9 mouse cellular contexts compared by ENCODE assay signal in genomic region chr2:38485409-38485808, GRCm38 (mm10). TPM values are rescaled to one million over a fixed set of nuclear protein-coding genes. Genes with fewer than 3 reads are reported as not detected.
DNase-seq lines count a peak whose midpoint lies in the region; ATAC-seq and TF ChIP-seq lines count a peak whose summit lies in the region.
"Had no signal": no experiment of that assay in that cellular context is flagged by ENCODE, and none has a peak within 500 bp of the region (broad histone marks: within the 10 kb centered on the region; RNA-seq: fewer than 3 reads in every experiment).

No protein-coding gene starts in this region.

- DNase-seq in heart, postnatal 14 days = no peak
- no peak for DNase-seq in lung, embryonic 14.5 days
- DNase-seq in lung, postnatal 10 days = no peak
- no peak for DNase-seq in gastrocnemius, adult 18-20 months (ENCODE audit: low spot score)

- intact Hi-C loops in heart, postnatal 14 days (cut with DNase I) = no loop called here

- no peak for TF ChIP-seq CTCF in lung, embryonic 14.5 days (IDR thresholded peaks at IDR 0.05; ENCODE audit: low read depth)

- H3K27me3 ChIP-seq in heart, embryonic 13.5 days (replicated peaks) = no peaks in the 10 kb centered on the region
- H3K27me3 ChIP-seq in lung, embryonic 14.5 days (ENCODE audit: insufficient read depth, low read length) = no peaks in the 10 kb centered on the region
- H3K27me3 ChIP-seq in intestine, embryonic 16.5 days (replicated peaks; ENCODE audit: control insufficient read depth, insufficient read depth, low read length) = no peaks in the 10 kb centered on the region
- no peaks in the 10 kb centered on the region for H3K27me3 ChIP-seq in stomach, embryonic 14.5 days (ENCODE audit: control insufficient read depth, insufficient read depth, low read length)

- peak overlapping the region; percentile 61 for H3K27ac ChIP-seq in heart, embryonic 13.5 days (replicated peaks)
- peak overlapping the region; percentile 83 for H3K27ac ChIP-seq in lung, embryonic 14.5 days (ENCODE audit: low read depth)
- peak overlapping the region; percentile 86 for H3K27ac ChIP-seq in intestine, embryonic 16.5 days (ENCODE audit: low read length)
- peak overlapping the region; percentile 80; the same call in 1 of the 2 replicates for H3K27ac ChIP-seq in stomach, embryonic 14.5 days (ENCODE audit: low read length)

- no peak overlapping the region for H3K4me2 ChIP-seq in heart, embryonic 13.5 days
- H3K4me2 ChIP-seq in lung, embryonic 14.5 days = no peak overlapping the region
- H3K4me2 ChIP-seq in intestine, embryonic 16.5 days (ENCODE audit: low read depth, low read length) = no peak overlapping the region; the same call in 1 of the 2 replicates
- no peak overlapping the region for H3K4me2 ChIP-seq in stomach, embryonic 14.5 days (replicated peaks; ENCODE audit: low read depth, low read length)

- 82% methylated on average over 3 of the region's 3 CpGs for WGBS in heart, embryonic 13.5 days
- WGBS in lung, embryonic 14.5 days = 79% methylated on average over 3 of the region's 3 CpGs
- 70% methylated on average over 3 of the region's 3 CpGs for WGBS in intestine, embryonic 16.5 days
- 72% methylated on average over 3 of the region's 3 CpGs for WGBS in stomach, embryonic 14.5 days

- H3K4me1 ChIP-seq in heart, embryonic 13.5 days = peaks cover 31% of the 10 kb centered on the region
- peaks cover 5% of the 10 kb centered on the region; the same call in 1 of the 2 replicates for H3K4me1 ChIP-seq in lung, embryonic 14.5 days (ENCODE audit: insufficient read depth)
- peaks cover 21% of the 10 kb centered on the region for H3K4me1 ChIP-seq in intestine, embryonic 16.5 days (ENCODE audit: control insufficient read depth, insufficient read depth, low read length)
- H3K4me1 ChIP-seq in stomach, embryonic 14.5 days (ENCODE audit: control insufficient read depth, insufficient read depth, low read length) = peaks cover 6% of the 10 kb centered on the region; the same call in 1 of the 2 replicates

- ATAC-seq in heart, embryonic 13.5 days (ENCODE audit: extremely low read depth, insufficient number of reproducible peaks, low FRiP score, low TSS enrichment) = no peak
- ATAC-seq in lung, embryonic 14.5 days (ENCODE audit: insufficient read depth) = no peak
- ATAC-seq in intestine, embryonic 16.5 days = peak; percentile 27
- ATAC-seq in stomach, embryonic 14.5 days (ENCODE audit: insufficient number of reproducible peaks, insufficient read depth, low FRiP score, low read depth) = no peak; the same call in 1 of the 2 replicates
- no peak for ATAC-seq in erythroblast, adult 5-6 weeks (replicated peaks; ENCODE audit: low FRiP score, poor library complexity, severe bottlenecking)

- no peaks in the 10 kb centered on the region for H3K36me3 ChIP-seq in heart, embryonic 13.5 days
- no peaks in the 10 kb centered on the region for H3K36me3 ChIP-seq in lung, embryonic 14.5 days (ENCODE audit: insufficient read depth)
- no peaks in the 10 kb centered on the region for H3K36me3 ChIP-seq in intestine, embryonic 16.5 days (ENCODE audit: control insufficient read depth, insufficient read depth, low read length)
- no peaks in the 10 kb centered on the region for H3K36me3 ChIP-seq in stomach, embryonic 14.5 days (ENCODE audit: control insufficient read depth, insufficient read depth, low read length)

- H3K4me3 ChIP-seq in heart, embryonic 13.5 days = no peak overlapping the region
- no peak overlapping the region for H3K4me3 ChIP-seq in lung, embryonic 14.5 days (ENCODE audit: low read depth, low read length)
- H3K4me3 ChIP-seq in intestine, embryonic 16.5 days (ENCODE audit: low read length) = no peak overlapping the region
- no peak overlapping the region for H3K4me3 ChIP-seq in stomach, embryonic 14.5 days (ENCODE audit: low read depth, low read length)
- H3K4me3 ChIP-seq: megakaryocyte, embryonic 14.5 days had no signal

- H3K9me3 ChIP-seq in heart, embryonic 13.5 days = peaks cover 4% of the 10 kb centered on the region; the same call in 1 of the 2 replicates
- H3K9me3 ChIP-seq in lung, embryonic 14.5 days (ENCODE audit: low read depth, low read length) = no peaks in the 10 kb centered on the region
- H3K9me3 ChIP-seq in intestine, embryonic 16.5 days (ENCODE audit: control insufficient read depth, low read length) = no peaks in the 10 kb centered on the region; the same call in 1 of the 2 replicates
- no peaks in the 10 kb centered on the region for H3K9me3 ChIP-seq in stomach, embryonic 14.5 days (ENCODE audit: control insufficient read depth, low read depth, low read length)

- no peak overlapping the region for H3K9ac ChIP-seq in heart, embryonic 13.5 days
- H3K9ac ChIP-seq in lung, embryonic 14.5 days = no peak overlapping the region
- H3K9ac ChIP-seq in intestine, embryonic 16.5 days (ENCODE audit: low read depth, low read length) = 0 out of 2 replicates have a peak overlapping the region, but pooled peaks have one; percentile 30
- H3K9ac ChIP-seq in stomach, embryonic 14.5 days (replicated peaks; ENCODE audit: low read depth, low read length) = no peak overlapping the region

RNA-seq across cellular contexts. Expression of gene Nek6, which starts 26.0 kb away (rescaled TPM):
- polyA plus RNA-seq in heart, embryonic 13.5 days (2015; fragmentation: Nextera tagmentation; extraction: Ambion mirVana) = 67.8 and 74.5 TPM in 2 replicates
- total RNA-seq in heart, postnatal 14 days (2021) = 1 to 10 TPM; 7.9 to 9.1 TPM
- 129 and 134 TPM in 2 replicates for polyA plus RNA-seq in lung, embryonic 14.5 days (2014; fragmentation: Nextera tagmentation; extraction: Ambion mirVana)
- polyA plus RNA-seq in intestine, embryonic 16.5 days (2015; fragmentation: Nextera tagmentation; extraction: Ambion mirVana) = 124 and 128 TPM in 2 replicates
- polyA plus RNA-seq in stomach, embryonic 14.5 days (2014; fragmentation: Nextera tagmentation; extraction: Ambion mirVana) = 132 and 136 TPM in 2 replicates
- total RNA-seq in erythroblast, adult 5-6 weeks (2015; ENCODE audit: low replicate concordance) = 0.38 and 1.9 TPM in 2 replicates
- total RNA-seq in erythroblast, adult 5-6 weeks (2017; ENCODE audit: low replicate concordance) = 0.14 and 1.9 TPM in 2 replicates
- 10 to 100 TPM; 11.5 to 14.0 TPM for total RNA-seq in gastrocnemius, adult 18-20 months (2021)
